Mouse (Mus musculus) embryonic fibroblast, embryonic 13.5 days (primary cell): Measurements from ENCODE around the gene Itpripl2.

Experiments
- CTCF ChIP-seq: IDR thresholded peaks from 2 replicates; pipeline ENCODE4 v1.5.1; 2011; ENCODE audit warnings: mild to moderate bottlenecking, control low read depth, low read length, moderate library complexity, borderline replicate concordance; ENCODE audit not compliant: insufficient read depth
- POLR2A ChIP-seq: IDR thresholded peaks from 2 replicates; pipeline ENCODE4 v1.6.1; 2011; ENCODE audit warnings: low read depth, mild to moderate bottlenecking, control low read depth, low read length, moderate library complexity

GRCm38 (mm10) chr7:118437101-118437802 lies 54.5 kb downstream of the Itpripl2 start:
- TF ChIP-seq CTCF (peak; percentile 57; the same call in 1 of the 2 replicates), POLR2A (no peak)
